ENCODE assay signal across 18 mouse cellular contexts in genomic region chr2:33086671-33087363, GRCm38 (mm10). TPM values are rescaled to one million over a fixed set of nuclear protein-coding genes. Genes with fewer than 3 reads are reported as not detected.
DNase-seq lines count a peak whose midpoint lies in the region; ATAC-seq and TF ChIP-seq lines count a peak whose summit lies in the region.
"Had no signal": no experiment of that assay in that cellular context is flagged by ENCODE, and none has a peak within 500 bp of the region (broad histone marks: within the 10 kb centered on the region; RNA-seq: fewer than 3 reads in every experiment).

No protein-coding gene starts in this region.

- no peak overlapping the region for H3K27ac ChIP-seq in forebrain, embryonic 14.5 days (ENCODE audit: low read depth, low read length)
- no peak overlapping the region for H3K27ac ChIP-seq in forebrain, embryonic 10.5 days
- H3K27ac ChIP-seq in left cerebral cortex, adult 2 months: peak overlapping the region; percentile 73
- H3K27ac ChIP-seq in midbrain, embryonic 16.5 days (ENCODE audit: low read length): peak overlapping the region; percentile 65

- H3K4me3 ChIP-seq in forebrain, embryonic 14.5 days (ENCODE audit: low read depth, low read length): no peak overlapping the region
- no peak overlapping the region for H3K4me3 ChIP-seq in forebrain, embryonic 10.5 days
- peak overlapping the region; percentile 49 for H3K4me3 ChIP-seq in left cerebral cortex, adult 2 months
- peak overlapping the region; percentile 24 for H3K4me3 ChIP-seq in midbrain, embryonic 16.5 days (ENCODE audit: low read depth, low read length)
- H3K4me3 ChIP-seq: heart, embryonic 12.5 days had no signal

- peak; percentile 27 for DNase-seq in forebrain, embryonic 14.5 days (ENCODE audit: low spot score)
- no peak for DNase-seq in forebrain, embryonic 10.5 days (ENCODE audit: extremely low spot score, low spot score)
- no peak for DNase-seq in left cerebral cortex, adult 2 months (ENCODE audit: extremely low spot score in 1 of 2, low spot score in 2 of 2)
- no peak for DNase-seq in left cerebral cortex, adult 9 months (ENCODE audit: low spot score in 2 of 2)
- peak; percentile 55 for DNase-seq in cerebellum, adult 9-11 months
- no peak for DNase-seq in adrenal gland, postnatal 14 days
- DNase-seq in embryo, embryonic 9.5 days (ENCODE audit: extremely low spot score): no peak
- DNase-seq: gastrocnemius, postnatal 36 days; heart, postnatal 36 days; kidney, postnatal 14 days; lung, embryonic 14.5 days; right cerebral cortex, postnatal 25 days; thymus, postnatal 4 days had no signal

- 82% methylated on average over 7 of the region's 7 CpGs for WGBS in forebrain, embryonic 14.5 days
- 89% methylated on average over 7 of the region's 7 CpGs for WGBS in forebrain, embryonic 10.5 days
- WGBS in midbrain, embryonic 16.5 days: 57% methylated on average over 7 of the region's 7 CpGs

- intact Hi-C loops in left cerebral cortex, adult 2 months (cut with DNase I): no loop called here

- H3K9me3 ChIP-seq in forebrain, embryonic 14.5 days (replicated peaks; ENCODE audit: control insufficient read depth, low read length): no peaks in the 10 kb centered on the region
- H3K9me3 ChIP-seq in forebrain, embryonic 10.5 days: no peaks in the 10 kb centered on the region
- H3K9me3 ChIP-seq in midbrain, embryonic 16.5 days (replicated peaks; ENCODE audit: control insufficient read depth, low read length, poor library complexity, severe bottlenecking): no peaks in the 10 kb centered on the region
- H3K9me3 ChIP-seq: heart, embryonic 12.5 days had no signal

- H3K36me3 ChIP-seq in forebrain, embryonic 14.5 days (ENCODE audit: control insufficient read depth, insufficient read depth, low read length): no peaks in the 10 kb centered on the region
- no peaks in the 10 kb centered on the region for H3K36me3 ChIP-seq in forebrain, embryonic 10.5 days (replicated peaks)
- H3K36me3 ChIP-seq in midbrain, embryonic 16.5 days (ENCODE audit: control insufficient read depth, insufficient read depth, low read length): no peaks in the 10 kb centered on the region
- H3K36me3 ChIP-seq: heart, embryonic 12.5 days had no signal

- no peak overlapping the region for H3K4me2 ChIP-seq in forebrain, embryonic 14.5 days (ENCODE audit: low read length)
- peak overlapping the region; percentile 46 for H3K4me2 ChIP-seq in midbrain, embryonic 16.5 days (ENCODE audit: low read length)
- H3K4me2 ChIP-seq: heart, embryonic 12.5 days; lung, embryonic 14.5 days had no signal

- peaks cover 2% of the 10 kb centered on the region; the same call in 1 of the 2 replicates for H3K4me1 ChIP-seq in forebrain, embryonic 14.5 days (ENCODE audit: control insufficient read depth, insufficient read depth, low read length)
- peaks cover 3% of the 10 kb centered on the region; the same call in 1 of the 2 replicates for H3K4me1 ChIP-seq in forebrain, embryonic 10.5 days
- H3K4me1 ChIP-seq in midbrain, embryonic 16.5 days (ENCODE audit: control insufficient read depth, insufficient read depth, low read length): peaks cover 11% of the 10 kb centered on the region

- H3K9ac ChIP-seq in forebrain, embryonic 14.5 days (ENCODE audit: low read length): no peak overlapping the region; the same call in 1 of the 2 replicates
- 0 out of 2 replicates have a peak overlapping the region, but pooled peaks have one; percentile 15 for H3K9ac ChIP-seq in midbrain, embryonic 16.5 days (ENCODE audit: low read depth, low read length)
- H3K9ac ChIP-seq: heart, embryonic 12.5 days; lung, embryonic 14.5 days had no signal

- H3K27me3 ChIP-seq in forebrain, embryonic 14.5 days (replicated peaks; ENCODE audit: control insufficient read depth, insufficient read depth, low read length): no peaks in the 10 kb centered on the region
- H3K27me3 ChIP-seq in forebrain, embryonic 10.5 days (ENCODE audit: poor library complexity, severe bottlenecking): no peaks in the 10 kb centered on the region
- H3K27me3 ChIP-seq in midbrain, embryonic 16.5 days (ENCODE audit: control insufficient read depth, insufficient read depth, low read depth, low read length): no peaks in the 10 kb centered on the region
- H3K27me3 ChIP-seq: heart, embryonic 12.5 days; Patski had no signal

- ATAC-seq in forebrain, embryonic 14.5 days: no peak
- ATAC-seq in midbrain, embryonic 16.5 days: 0 out of 2 replicates have a peak, but pooled peaks have one; percentile 57
- ATAC-seq: intestine, postnatal 0 days; Patski had no signal

- TF ChIP-seq CTCF in left cerebral cortex, adult 2 months (IDR thresholded peaks at IDR 0.05): no peak

RNA-seq across cellular contexts. Expression of gene Garnl3, which starts 44.6 kb away (rescaled TPM):
- polyA plus RNA-seq in forebrain, embryonic 14.5 days (2014; fragmentation: Nextera tagmentation; extraction: Ambion mirVana): 21.3 and 33.6 TPM in 2 replicates
- 8.6 and 9.1 TPM in 2 replicates for polyA plus RNA-seq in forebrain, embryonic 10.5 days (2016; fragmentation: Nextera tagmentation; extraction: Ambion mirVana)
- 100 to 1,000 TPM in 1 of 2 experiments, 10 to 100 TPM in 1; 94.7 to 129 TPM for total RNA-seq in left cerebral cortex, adult 2 months (2021)
- polyA plus RNA-seq in midbrain, embryonic 16.5 days (2015; fragmentation: Nextera tagmentation; extraction: Ambion mirVana): 71.6 and 75.8 TPM in 2 replicates
- total RNA-seq in adrenal gland, postnatal 14 days (2021): 15.1 and 20.9 TPM in 2 replicates
- total RNA-seq: megakaryocyte progenitor cell, adult 5-6 weeks had no signal

Comparison
In these comparisons a context has a peak if more than half of its experiments do, and no peak if none do; other contexts are left out.
1. DNase-seq: peak in forebrain, embryonic 14.5 days (single experiment) and cerebellum, adult 9-11 months (single experiment); none in forebrain, embryonic 10.5 days (single experiment), left cerebral cortex, adult 2 months (0 of 2), left cerebral cortex, adult 9 months (0 of 2), adrenal gland, postnatal 14 days (single experiment) and embryo, embryonic 9.5 days (single experiment).
2. H3K27ac ChIP-seq: peak in left cerebral cortex, adult 2 months (single experiment) and midbrain, embryonic 16.5 days (single experiment); none in forebrain, embryonic 14.5 days (single experiment) and forebrain, embryonic 10.5 days (single experiment).
3. H3K4me3 ChIP-seq: peak in left cerebral cortex, adult 2 months (single experiment) and midbrain, embryonic 16.5 days (single experiment); none in forebrain, embryonic 14.5 days (single experiment) and forebrain, embryonic 10.5 days (single experiment).